Mouse (Mus musculus): ENCODE data around the gene Rb1.

- TF ChIP-seq CTCF (IDR thresholded peaks at IDR 0.05; ENCODE audit: control insufficient read depth, insufficient read depth, insufficient read length): no peak
- TF ChIP-seq USF1 (IDR thresholded peaks at IDR 0.05; ENCODE audit: low read depth): no peak
- TF ChIP-seq MAX (IDR thresholded peaks at IDR 0.05): no peak
Observed at GRCm38 (mm10) chr14:73250056-73250455, 75.6 kb downstream of the Rb1 start.

All from C2C12 (cell line).